Mouse (Mus musculus): ENCODE measurements around the gene Rhbdd1. TPM values are rescaled to one million over a fixed set of nuclear protein-coding genes. Genes with fewer than 3 reads are reported as not detected.

Gene Rhbdd1
- polyA plus RNA-seq, 1 experiment from 2014 or later, result 10.2 TPM

DNA sequence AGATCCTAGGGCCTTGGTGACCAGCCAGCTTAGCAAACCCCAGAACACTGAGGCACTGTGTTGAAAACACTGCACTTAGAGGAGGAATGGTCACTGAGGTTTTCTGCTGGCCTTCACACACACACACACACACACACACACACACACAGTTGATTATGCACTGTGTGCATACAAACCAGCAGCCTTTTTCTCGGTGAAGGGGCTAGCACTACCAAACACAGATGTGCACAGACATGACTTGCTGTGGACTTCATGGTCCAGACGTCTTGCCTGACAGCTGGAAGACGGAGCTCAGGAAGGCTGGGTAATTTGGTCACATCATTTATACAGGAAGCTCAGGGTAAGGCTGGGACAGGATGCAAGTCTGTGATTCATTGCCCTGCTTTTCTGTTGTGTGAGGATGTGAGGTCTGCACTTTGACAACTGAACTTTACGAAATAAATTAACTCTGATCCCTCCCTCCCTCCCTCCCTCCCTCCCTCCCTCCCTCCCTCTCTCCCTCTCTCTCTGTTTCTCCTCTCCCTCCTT lies 58.6 kb downstream of the Rhbdd1 start:
- Histone ChIP-seq H3K4me1 (0 out of 2 replicates have a peak, but pooled peaks cover 2% of the 10 kb centered on the region), H3K9me3 (no peaks in the 10 kb centered on the region), H3K36me3 (no peaks in the 10 kb centered on the region), H3K27me3 (no peaks in the 10 kb centered on the region), H3K27ac (replicated peaks) (no peak overlapping the region; the same call in 1 of the 2 replicates), H3K4me3 (no peak overlapping the region), H3K4me2 (replicated peaks) (no peak overlapping the region), H3K9ac (replicated peaks) (no peak overlapping the region)
- peak; percentile 24; the same call in 1 of the 2 replicates for ATAC-seq (ENCODE audit: low FRiP score, low read depth)
- 62% methylated on average over 4 of the region's 4 CpGs for WGBS

DNA sequence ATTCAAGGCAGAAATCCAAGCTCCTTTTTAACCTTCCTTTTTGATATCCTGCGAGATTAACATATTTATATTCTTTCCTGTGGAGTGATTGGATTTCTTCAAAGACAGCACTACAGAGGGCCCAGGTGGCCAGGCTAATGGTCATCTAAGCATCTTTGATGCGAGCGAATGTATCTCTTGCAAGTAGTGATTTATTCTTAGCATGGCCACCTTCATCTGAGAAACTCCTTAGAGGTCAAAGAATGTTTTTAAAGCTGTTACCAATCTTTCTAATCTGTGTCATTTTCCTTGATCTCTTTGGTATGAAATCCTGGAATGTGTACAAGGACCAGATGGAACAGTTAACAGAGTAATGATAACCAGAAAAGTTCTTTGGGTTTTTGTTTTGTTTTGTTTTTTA lies 59.2 kb downstream of the Rhbdd1 start:
- no peaks in the 10 kb centered on the region for H3K36me3 ChIP-seq
- H3K9ac ChIP-seq (replicated peaks), result no peak overlapping the region
- H3K9me3 ChIP-seq, result no peaks in the 10 kb centered on the region
- H3K27ac ChIP-seq (replicated peaks), result no peak overlapping the region
- H3K4me3 ChIP-seq, result no peak overlapping the region
- no peak overlapping the region for H3K4me2 ChIP-seq (replicated peaks)
- ATAC-seq (ENCODE audit: low FRiP score, low read depth), result no peak
- 0 out of 2 replicates have a peak, but pooled peaks cover 2% of the 10 kb centered on the region for H3K4me1 ChIP-seq
- H3K27me3 ChIP-seq, result no peaks in the 10 kb centered on the region
- WGBS, result 67% methylated on average over 3 of the region's 3 CpGs

DNA sequence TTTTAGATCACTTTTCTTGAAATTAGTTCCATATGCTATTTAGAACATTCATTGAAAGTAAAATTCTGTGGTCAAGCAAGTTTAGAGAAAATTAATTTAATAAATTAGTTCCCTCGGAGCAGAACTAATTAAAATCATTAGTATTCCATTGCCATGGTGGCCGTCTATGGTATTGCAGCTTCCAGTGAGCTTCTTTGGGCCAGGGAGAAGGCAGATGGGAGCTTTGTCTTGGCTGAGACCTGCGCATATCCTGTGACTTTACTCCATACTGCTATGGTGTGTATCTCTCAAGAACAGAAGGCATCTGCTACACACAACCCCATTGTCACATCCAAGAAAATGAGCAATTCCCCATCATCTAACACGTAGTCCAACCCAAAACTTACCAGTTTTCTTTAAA lies 65.7 kb downstream of the Rhbdd1 start:
- WGBS, result 71% methylated on average over 4 of the region's 4 CpGs

DNA sequence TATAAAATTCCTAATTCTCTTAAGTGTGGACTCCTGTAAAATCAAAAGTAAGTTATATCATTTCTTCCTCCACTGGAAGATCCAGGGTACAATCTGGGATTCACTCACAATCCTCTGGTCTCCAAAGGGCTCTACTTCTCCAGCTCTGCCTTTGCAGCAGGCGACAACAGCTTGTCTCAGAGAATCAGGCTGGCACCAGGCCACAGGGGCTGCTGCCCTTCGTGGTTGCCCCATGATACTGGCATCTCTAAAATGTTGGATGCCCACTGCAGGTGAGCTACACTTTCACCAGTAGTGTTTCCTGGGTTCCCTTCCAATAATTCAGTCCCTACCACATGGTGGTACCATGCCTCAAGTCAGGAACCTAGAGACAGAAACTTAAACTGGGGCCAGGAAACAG lies 67.9 kb downstream of the Rhbdd1 start:
- Histone ChIP-seq H3K4me1 (peaks cover 28% of the 10 kb centered on the region), H3K27ac (replicated peaks) (no peak overlapping the region), H3K4me3 (no peak overlapping the region), H3K27me3 (no peaks in the 10 kb centered on the region), H3K36me3 (no peaks in the 10 kb centered on the region), H3K9ac (replicated peaks) (no peak overlapping the region), H3K4me2 (replicated peaks) (no peak overlapping the region), H3K9me3 (no peaks in the 10 kb centered on the region)
- ATAC-seq (ENCODE audit: low FRiP score, low read depth), result no peak
- WGBS, result 89% methylated on average over 2 of the region's 2 CpGs

More for the DNA sequence above, 65.7 kb downstream of the Rhbdd1 start:
- no peaks in the 10 kb centered on the region for H3K9me3 ChIP-seq
- H3K4me3 ChIP-seq, result no peak overlapping the region
- H3K36me3 ChIP-seq, result no peaks in the 10 kb centered on the region
- no peak for ATAC-seq (ENCODE audit: low FRiP score, low read depth)
- no peak overlapping the region for H3K9ac ChIP-seq (replicated peaks)
- no peak overlapping the region for H3K27ac ChIP-seq (replicated peaks)
- H3K27me3 ChIP-seq, result no peaks in the 10 kb centered on the region
- H3K4me2 ChIP-seq (replicated peaks), result no peak overlapping the region
- H3K4me1 ChIP-seq, result peaks cover 20% of the 10 kb centered on the region

DNA sequence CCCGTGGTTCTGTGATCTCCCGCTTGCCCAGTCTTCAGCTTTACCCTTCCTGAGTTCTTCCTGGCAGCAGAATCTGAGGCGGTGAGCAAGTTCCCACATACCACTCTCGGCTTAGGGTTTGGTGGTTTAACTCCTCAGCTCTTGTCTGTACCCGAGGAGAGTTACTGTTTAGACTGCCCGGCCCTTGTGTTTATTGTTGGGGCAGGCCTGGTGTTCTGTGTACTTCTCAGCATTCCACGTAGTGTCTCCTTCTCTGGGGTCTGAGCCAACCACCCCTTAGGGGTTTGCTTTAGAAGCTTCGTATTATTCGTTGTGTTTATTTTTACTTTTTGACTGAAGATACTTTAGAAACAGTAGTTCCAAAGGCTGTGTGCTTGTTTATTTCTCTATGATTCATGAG lies 68.8 kb downstream of the Rhbdd1 start:
- WGBS, result 67% methylated on average over 9 of the region's 9 CpGs
- ATAC-seq (ENCODE audit: low FRiP score, low read depth), result no peak
- Histone ChIP-seq H3K4me1 (peaks cover 28% of the 10 kb centered on the region), H3K27ac (replicated peaks) (no peak overlapping the region), H3K4me3 (no peak overlapping the region), H3K9me3 (no peaks in the 10 kb centered on the region), H3K36me3 (no peaks in the 10 kb centered on the region), H3K27me3 (no peaks in the 10 kb centered on the region), H3K4me2 (replicated peaks) (no peak overlapping the region), H3K9ac (replicated peaks) (no peak overlapping the region)

DNA sequence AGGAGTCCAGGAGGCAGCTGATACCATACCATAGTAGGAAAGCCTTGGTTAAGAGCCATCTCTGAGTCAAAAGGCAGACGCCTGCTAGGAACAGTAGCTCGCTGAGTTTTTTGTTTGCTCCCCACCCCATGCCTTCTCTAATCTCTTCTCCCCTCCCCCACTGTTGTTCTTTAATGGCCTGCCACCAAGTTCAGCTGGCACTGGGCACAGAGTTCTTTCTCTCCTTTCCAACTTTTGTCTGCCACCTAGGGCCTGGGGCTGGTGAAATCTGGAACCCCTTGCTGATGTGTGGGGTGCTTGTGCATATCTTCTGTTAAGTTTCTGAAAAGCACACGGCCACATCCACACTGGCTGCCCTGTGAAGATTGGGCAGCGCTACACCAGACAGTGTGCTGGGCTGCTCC lies 69.6 kb downstream of the Rhbdd1 start:
- 30% methylated on average over 4 of the region's 4 CpGs for WGBS
- no peak overlapping the region for H3K9ac ChIP-seq (replicated peaks)
- no peaks in the 10 kb centered on the region for H3K27me3 ChIP-seq
- H3K4me3 ChIP-seq, result no peak overlapping the region
- H3K27ac ChIP-seq (replicated peaks), result peak overlapping the region; percentile 66
- no peak overlapping the region for H3K4me2 ChIP-seq (replicated peaks)
- H3K36me3 ChIP-seq, result no peaks in the 10 kb centered on the region
- ATAC-seq (ENCODE audit: low FRiP score, low read depth), result peak; percentile 50
- no peaks in the 10 kb centered on the region for H3K9me3 ChIP-seq
- H3K4me1 ChIP-seq, result peaks cover 28% of the 10 kb centered on the region

DNA sequence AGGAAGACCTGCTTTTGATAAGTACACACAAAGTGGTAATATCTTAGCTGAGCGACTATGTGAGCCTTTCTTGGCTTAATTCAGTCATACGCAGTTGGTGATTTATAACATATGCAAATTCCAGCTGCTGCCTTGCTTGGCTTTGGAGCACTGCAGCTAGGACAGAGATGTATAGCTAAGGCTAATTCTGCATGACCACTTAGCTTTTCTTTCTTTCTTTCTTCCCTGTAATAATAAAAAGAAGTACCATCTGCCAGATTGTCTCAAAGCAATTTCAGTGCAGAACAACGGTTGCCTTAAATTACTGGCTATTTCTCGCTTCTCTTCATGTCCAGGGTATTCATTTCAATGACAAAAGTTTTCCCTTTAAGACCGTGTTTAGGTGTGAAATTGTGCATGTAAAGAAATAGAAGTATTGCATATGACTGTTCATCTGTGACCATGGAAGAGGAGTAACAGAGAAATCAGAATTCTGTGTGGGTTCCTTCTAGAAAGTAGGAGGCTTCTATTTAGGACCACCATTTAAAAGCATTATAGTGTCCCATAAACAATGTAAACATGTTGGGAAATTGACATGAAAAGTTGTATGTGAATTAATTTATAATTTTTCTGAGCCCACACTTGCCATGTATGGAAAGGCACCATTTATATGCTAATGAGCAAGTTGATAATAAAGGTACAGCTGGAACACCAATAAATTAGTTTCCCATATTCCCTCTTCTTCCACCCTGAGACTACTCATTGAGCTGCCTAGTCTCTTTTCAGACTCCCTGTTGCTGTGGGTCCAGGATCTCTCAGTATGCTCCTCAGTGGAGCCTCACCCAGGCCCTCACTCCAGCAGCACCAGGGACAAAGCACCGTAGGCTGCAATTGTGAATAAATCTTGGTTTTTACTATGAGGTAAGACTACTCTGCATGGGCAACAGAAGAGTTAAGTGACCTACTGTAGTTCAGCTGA lies 70.8 kb downstream of the Rhbdd1 start:
- H3K9me3 ChIP-seq, result no peaks in the 10 kb centered on the region
- no peak overlapping the region for H3K9ac ChIP-seq (replicated peaks)
- WGBS, result 41% methylated on average over 6 of the region's 6 CpGs
- H3K4me2 ChIP-seq (replicated peaks), result no peak overlapping the region
- peaks cover 28% of the 10 kb centered on the region for H3K4me1 ChIP-seq
- H3K36me3 ChIP-seq, result no peaks in the 10 kb centered on the region
- H3K4me3 ChIP-seq, result no peak overlapping the region
- H3K27ac ChIP-seq (replicated peaks), result peak overlapping the region; percentile 66
- no peaks in the 10 kb centered on the region for H3K27me3 ChIP-seq
- ATAC-seq (ENCODE audit: low FRiP score, low read depth), result peak; percentile 74

DNA sequence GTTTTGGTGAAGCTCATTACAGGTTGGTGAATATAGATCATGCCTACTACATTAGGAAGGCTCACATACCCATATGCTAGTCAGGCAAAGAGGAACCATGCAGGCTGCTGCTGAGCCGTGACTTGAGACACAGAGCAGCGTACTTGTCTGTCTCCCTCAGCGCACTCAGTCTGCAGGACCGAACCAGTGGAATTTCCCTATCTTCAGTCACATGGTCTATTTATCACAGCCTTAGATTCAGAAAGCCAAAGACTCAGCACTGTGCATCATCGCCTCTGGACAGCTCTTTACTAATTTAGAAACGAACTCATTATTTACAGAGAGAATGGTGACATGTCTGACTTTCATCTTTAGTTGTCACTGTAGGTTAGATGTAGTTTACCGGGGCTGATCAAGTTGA lies 73.1 kb downstream of the Rhbdd1 start:
- WGBS, result 90% methylated on average over 7 of the region's 7 CpGs

DNA sequence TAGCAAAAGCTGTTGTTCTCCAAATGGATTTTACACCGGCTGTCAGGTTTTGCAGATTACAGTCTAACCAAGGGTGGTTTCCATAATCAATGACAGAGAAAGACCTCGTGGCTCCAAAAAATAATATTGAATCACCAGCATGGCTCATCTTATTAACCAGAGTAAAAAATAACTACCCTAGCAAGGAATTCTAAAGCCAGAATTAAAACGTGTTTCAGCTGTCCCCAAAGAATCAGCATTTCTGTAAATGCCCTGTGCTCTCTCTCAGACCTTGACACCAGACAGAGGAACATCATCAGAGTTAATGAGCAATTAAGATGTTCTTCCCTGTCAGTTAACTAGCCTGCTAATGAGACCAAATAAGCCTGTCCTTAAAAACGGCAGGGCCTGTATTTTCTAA lies 79.1 kb downstream of the Rhbdd1 start:
- no peak overlapping the region for H3K27ac ChIP-seq (replicated peaks)

More for the DNA sequence above, 73.1 kb downstream of the Rhbdd1 start:
- Histone ChIP-seq H3K9ac (replicated peaks) (no peak overlapping the region), H3K27ac (replicated peaks) (no peak overlapping the region), H3K9me3 (no peaks in the 10 kb centered on the region), H3K36me3 (no peaks in the 10 kb centered on the region), H3K4me1 (peaks cover 28% of the 10 kb centered on the region), H3K4me2 (replicated peaks) (no peak overlapping the region), H3K27me3 (no peaks in the 10 kb centered on the region), H3K4me3 (no peak overlapping the region)
- ATAC-seq (ENCODE audit: low FRiP score, low read depth), result no peak

DNA sequence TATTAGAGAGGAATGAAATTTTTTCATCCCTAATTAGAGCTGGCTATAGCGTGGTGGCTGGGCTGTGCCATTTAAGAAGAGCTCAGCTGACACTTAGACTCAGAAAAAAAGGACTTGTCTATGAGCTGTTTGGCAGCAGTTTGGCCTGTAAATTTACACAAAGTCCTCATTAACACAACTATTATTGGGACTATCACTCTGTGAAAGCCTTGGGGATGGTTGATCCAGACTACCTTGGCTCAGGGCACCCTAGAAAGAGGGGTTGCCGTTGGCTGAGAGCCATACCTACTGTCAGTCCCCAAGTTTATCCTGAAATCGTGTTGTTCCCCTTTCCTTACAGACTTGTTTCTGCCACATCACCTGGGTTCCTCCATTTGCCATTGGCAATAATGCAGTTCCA lies 91.5 kb downstream of the Rhbdd1 start:
- peaks cover 6% of the 10 kb centered on the region; the same call in 1 of the 2 replicates for H3K4me1 ChIP-seq
- no peaks in the 10 kb centered on the region for H3K27me3 ChIP-seq
- no peak overlapping the region for H3K9ac ChIP-seq (replicated peaks)
- H3K4me2 ChIP-seq (replicated peaks), result no peak overlapping the region
- no peak overlapping the region for H3K27ac ChIP-seq (replicated peaks)
- H3K36me3 ChIP-seq, result no peaks in the 10 kb centered on the region
- no peak overlapping the region for H3K4me3 ChIP-seq
- no peak for ATAC-seq (ENCODE audit: low FRiP score, low read depth)
- H3K9me3 ChIP-seq, result no peaks in the 10 kb centered on the region
- 89% methylated on average over 3 of the region's 3 CpGs for WGBS

More for the DNA sequence above, 79.1 kb downstream of the Rhbdd1 start:
- no peaks in the 10 kb centered on the region for H3K9me3 ChIP-seq
- no peak overlapping the region for H3K4me2 ChIP-seq (replicated peaks)
- 72% methylated on average over 4 of the region's 4 CpGs for WGBS
- no peak overlapping the region for H3K4me3 ChIP-seq
- no peaks in the 10 kb centered on the region for H3K36me3 ChIP-seq
- H3K4me1 ChIP-seq, result 0 out of 2 replicates have a peak, but pooled peaks cover 3% of the 10 kb centered on the region
- no peak overlapping the region for H3K9ac ChIP-seq (replicated peaks)
- H3K27me3 ChIP-seq, result no peaks in the 10 kb centered on the region
- no peak for ATAC-seq (ENCODE audit: low FRiP score, low read depth)

DNA sequence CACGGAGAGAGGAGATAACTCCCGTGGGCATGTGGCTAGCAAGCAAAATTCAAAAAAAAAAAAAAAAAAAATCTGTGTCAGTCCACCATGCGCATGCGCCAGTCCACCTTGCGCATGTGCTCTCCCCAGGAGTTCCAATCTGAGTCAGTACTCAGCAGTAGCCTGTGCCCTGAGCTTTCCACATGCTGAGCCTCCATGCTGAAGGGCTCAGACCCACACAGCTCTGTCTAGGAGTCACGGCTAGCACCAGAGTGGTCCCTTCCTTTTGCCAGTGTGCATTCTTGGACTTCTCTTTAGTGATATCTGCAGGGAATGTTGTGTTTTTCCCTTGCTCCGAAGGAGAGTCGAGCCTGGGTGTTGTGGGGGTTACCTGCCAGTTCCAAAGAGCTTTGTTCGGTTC lies 93.0 kb downstream of the Rhbdd1 start:
- H3K4me1 ChIP-seq, result peaks cover 6% of the 10 kb centered on the region; the same call in 1 of the 2 replicates
- H3K27me3 ChIP-seq, result no peaks in the 10 kb centered on the region
- no peak overlapping the region for H3K9ac ChIP-seq (replicated peaks)
- WGBS, result 90% methylated on average over 9 of the region's 9 CpGs
- H3K27ac ChIP-seq (replicated peaks), result no peak overlapping the region
- H3K9me3 ChIP-seq, result no peaks in the 10 kb centered on the region
- H3K4me2 ChIP-seq (replicated peaks), result no peak overlapping the region
- H3K36me3 ChIP-seq, result no peaks in the 10 kb centered on the region
- H3K4me3 ChIP-seq, result no peak overlapping the region
- no peak for ATAC-seq (ENCODE audit: low FRiP score, low read depth)

DNA sequence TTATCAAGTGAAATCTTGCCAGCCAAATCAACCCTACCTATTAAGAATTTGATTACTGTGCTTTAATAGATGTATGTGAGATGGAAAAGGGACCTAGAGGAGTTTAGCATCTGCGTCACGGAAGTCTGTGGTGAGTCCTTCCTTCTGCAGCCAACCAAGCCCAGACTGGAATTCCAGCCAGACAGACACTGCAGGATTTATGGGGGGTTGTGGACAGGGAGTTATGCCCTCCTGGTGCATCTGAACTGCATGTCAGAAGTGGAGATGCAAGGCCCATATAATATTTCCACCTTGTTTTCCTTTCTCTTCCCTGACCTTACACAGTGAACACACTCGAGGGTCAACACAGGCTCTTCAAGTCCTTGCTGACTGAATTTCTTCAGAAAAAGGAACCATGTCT lies 94.3 kb downstream of the Rhbdd1 start:
- H3K36me3 ChIP-seq, result no peaks in the 10 kb centered on the region
- no peak for ATAC-seq (ENCODE audit: low FRiP score, low read depth)
- 79% methylated on average over 3 of the region's 3 CpGs for WGBS

More for the DNA sequence above, 94.3 kb downstream of the Rhbdd1 start:
- no peaks in the 10 kb centered on the region for H3K27me3 ChIP-seq
- H3K4me2 ChIP-seq (replicated peaks), result no peak overlapping the region
- H3K4me3 ChIP-seq, result no peak overlapping the region
- peaks cover 6% of the 10 kb centered on the region; the same call in 1 of the 2 replicates for H3K4me1 ChIP-seq
- no peaks in the 10 kb centered on the region for H3K9me3 ChIP-seq
- H3K27ac ChIP-seq (replicated peaks), result no peak overlapping the region
- no peak overlapping the region for H3K9ac ChIP-seq (replicated peaks)

All from midbrain, embryonic 12.5 days (tissue).